Mouse (Mus musculus): ENCODE data around the gene Chadl.

DNA sequence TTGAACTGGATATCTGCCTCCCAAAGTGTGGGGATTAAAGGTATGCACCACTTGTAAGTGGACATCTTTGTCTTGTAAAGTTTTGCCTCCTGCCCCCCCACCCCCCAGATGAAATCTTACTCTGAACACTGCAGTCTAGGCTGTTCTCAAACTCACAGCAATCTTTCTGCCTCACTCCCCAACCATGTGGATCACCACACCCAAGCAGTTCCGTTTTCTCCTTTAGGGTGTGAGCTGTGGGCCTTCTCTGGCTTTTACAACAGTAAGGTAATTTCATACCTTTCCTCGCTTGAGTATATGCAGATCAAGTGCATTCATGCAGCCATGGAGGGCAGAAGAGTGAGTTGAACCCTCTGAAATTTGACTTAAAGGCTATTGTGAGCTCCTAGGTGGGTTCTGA lies 3.1 kb upstream of the Chadl start:
- TF ChIP-seq POLR2A (IDR thresholded peaks at IDR 0.05; ENCODE audit: borderline replicate concordance, extremely low read depth, insufficient read depth, insufficient read length, poor library complexity, severe bottlenecking): no peak
- TF ChIP-seq CTCF (IDR thresholded peaks at IDR 0.05; ENCODE audit: borderline replicate concordance, extremely low read depth, insufficient read depth, insufficient read length): no peak

Data from brain, embryonic 14.5 days (tissue).